Mouse (Mus musculus): ENCODE data around the gene Tefm. TPM values are rescaled to one million over a fixed set of nuclear protein-coding genes. Genes with fewer than 3 reads are reported as not detected.

The Tefm gene
- polyA plus RNA-seq (2017; shearing (Covaris generic)) = 5.1 TPM

DNA sequence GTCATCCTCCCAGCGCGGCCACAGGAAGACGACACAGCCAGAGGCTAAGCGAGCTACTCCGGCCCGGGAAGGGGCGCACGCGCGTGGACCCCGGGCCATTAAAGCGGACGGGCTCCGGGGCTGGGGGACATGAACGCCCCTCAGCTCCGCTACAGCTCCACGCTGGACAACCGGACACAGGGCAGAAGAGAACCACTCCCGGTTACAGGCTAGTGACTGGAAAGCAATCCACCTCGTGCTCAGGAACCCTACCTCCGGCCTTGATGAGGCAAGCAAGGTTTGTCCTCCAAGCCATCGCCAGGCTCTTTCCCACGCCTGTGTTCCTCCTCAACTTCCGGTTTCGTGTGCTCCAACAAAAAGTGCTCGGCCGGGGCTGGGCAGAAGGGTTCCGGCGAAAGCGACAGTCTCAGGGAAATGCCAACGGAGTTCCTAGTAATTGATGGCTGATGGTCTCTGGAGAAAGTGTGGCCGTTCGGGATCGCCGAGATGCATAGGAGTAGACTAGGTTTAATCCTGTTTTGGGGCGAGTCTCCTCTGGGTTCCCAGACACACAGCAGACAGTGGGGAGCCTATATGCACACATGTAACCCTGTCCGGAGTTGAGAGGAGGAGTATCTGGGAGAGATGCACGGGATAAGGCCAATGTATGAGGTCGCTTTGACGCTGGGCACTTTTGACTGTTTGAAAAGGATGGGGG is at the start of gene Tefm:
Tefm (minus strand) TSS at position 351 of the 697 bp plus-strand sequence.

DNA sequence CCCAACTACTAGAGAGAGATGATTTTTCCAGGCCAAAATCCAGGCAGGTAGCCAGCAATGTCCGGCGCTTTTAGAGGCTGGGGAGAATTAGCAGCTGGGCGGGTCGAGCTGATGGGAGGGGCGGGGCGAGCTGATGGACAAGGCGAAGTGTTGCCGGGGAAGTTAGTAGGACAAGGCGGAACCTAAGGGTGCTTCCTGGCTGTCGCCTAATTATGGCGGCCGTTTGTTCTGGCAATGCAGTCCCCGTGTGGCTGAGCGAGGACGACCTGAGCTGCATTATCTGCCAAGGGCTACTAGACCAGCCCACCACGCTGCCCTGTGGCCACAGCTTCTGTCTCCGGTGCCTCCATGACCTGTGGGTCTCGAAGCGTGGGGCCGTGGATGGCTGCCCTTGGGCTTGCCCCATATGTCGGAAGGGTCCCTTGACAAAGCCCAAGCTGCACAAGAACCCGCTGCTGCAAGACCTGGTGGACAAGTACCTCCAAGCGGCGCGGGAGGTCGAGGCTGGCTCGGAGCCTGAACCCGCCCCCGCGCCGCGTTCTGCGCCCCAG is 41.8 kb upstream of the Tefm start, which contains the start of gene Rnf135:
Rnf135 (plus strand) TSS at position 147 of the 551 bp plus-strand sequence.

DNA sequence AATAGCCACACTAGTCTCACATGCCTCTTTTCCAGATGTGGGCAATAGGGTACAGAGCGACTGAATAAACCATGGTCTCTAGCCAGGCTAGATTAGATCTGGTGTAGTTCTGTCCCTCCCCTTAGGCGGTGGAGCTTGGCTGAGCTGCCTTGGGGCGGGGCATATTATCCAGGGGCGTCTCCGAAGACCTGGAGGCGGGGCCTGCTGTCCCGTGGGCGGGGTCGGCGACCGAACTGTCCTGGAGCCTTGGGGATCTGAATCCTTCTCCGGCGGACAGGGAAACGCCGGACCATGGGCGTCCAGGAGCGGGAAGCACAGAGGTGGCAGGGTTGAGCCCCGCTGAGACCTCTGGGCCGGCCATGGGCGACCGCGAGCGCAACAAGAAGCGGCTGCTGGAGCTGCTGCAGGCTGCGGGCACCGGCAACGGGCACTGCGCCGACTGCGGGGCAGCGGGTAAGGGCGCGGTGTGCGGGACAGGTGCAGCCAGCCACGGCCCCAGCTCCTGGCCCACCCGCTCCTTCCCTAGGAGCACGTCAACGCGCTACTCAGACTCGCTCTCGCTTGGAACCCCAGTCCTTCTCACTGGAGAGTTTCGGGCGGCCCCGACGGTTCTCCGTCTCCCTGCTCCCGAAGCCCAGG is 12.0 kb upstream of the Tefm start, which contains the start of gene Adap2:
Adap2 (plus strand) TSS at position 249 of the 639 bp plus-strand sequence.

DNA sequence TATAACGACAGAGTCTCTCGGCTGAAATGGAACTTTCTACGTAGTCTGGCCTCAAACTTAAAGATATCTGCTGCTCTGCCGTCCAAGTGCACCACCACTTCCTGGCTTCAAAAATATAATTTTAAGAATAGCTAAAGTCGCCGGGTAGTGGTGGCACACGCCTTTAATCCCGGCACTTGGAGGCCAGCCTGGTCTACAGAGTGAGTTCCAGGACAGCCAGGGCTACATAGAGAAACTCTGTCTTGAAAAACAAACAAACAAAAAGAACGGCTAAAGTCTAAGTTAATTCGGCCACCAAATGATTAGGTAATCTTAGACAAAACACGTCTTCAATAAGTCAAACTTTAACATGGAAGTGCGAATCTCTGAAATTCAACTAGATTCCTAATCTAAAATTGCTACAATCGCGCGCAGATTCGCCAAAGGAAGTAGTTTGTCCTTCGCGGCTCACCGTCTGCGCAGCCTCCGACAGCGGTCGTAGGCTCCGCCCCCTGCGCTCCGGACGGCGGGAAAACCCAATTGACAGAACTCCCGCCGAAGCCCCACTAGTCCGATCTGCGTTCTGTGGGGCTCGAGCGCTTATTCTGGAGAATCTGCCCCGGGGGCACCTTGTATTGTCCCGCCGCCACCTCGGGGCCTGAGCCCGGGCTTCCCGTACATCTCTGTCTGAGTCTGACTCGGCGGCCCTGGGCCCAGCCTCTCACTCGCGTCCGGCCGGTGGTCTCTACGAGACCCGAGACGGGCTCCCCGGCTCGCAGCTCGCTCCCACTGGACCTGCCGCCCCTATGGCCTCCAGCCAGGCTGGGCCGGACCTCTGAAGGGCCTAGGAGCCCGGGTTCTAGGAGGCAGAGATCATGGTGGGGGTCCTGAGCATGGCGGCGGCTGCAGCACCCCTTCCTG is 52.8 kb downstream of the Tefm start, which contains the start of gene Atad5:
Atad5 (plus strand) TSS at position 484 of the 900 bp plus-strand sequence.

Other genes starting within 250 kb of the Tefm start
- 38.1 TPM for gene Utp6, start 179.8 kb downstream of the Tefm start, polyA plus RNA-seq (2017; shearing (Covaris generic))
- 40.1 TPM for gene Suz12, start 149.1 kb downstream of the Tefm start, polyA plus RNA-seq (2017; shearing (Covaris generic))
- 315 TPM for gene Crlf3, start 61.2 kb downstream of the Tefm start, polyA plus RNA-seq (2017; shearing (Covaris generic))
- gene Atad5, start 52.8 kb downstream of the Tefm start, polyA plus RNA-seq (2017; shearing (Covaris generic)) = 3.4 TPM
- 0.78 TPM for gene Adap2, start 11.9 kb upstream of the Tefm start, polyA plus RNA-seq (2017; shearing (Covaris generic))
- 3.9 TPM for gene Rnf135, start 41.7 kb upstream of the Tefm start, polyA plus RNA-seq (2017; shearing (Covaris generic))
- gene Rhot1, start 66.8 kb upstream of the Tefm start, polyA plus RNA-seq (2017; shearing (Covaris generic)) = 52.9 TPM
- gene Rhbdl3, start 158.7 kb upstream of the Tefm start, polyA plus RNA-seq (2017; shearing (Covaris generic)) = 4.9 TPM
- gene 5730455P16Rik, start 235.9 kb upstream of the Tefm start, polyA plus RNA-seq (2017; shearing (Covaris generic)) = 8.5 TPM
- gene Zfp207, start 241.1 kb upstream of the Tefm start, polyA plus RNA-seq (2017; shearing (Covaris generic)) = 195 TPM

Measured in effector memory CD4-positive, alpha-beta T cell, adult 7 months (primary cell).